Mouse (Mus musculus) neural tube, embryonic 11.5 days (tissue): Measurements from ENCODE around the gene Syndig1. TPM values are rescaled to one million over a fixed set of nuclear protein-coding genes. Genes with fewer than 3 reads are reported as not detected.

Experiments
- ATAC-seq: fragments of 200-750 bp; cut with Nextera tagmentation; 2 replicates; pipeline ENCODE4 v1.8.0; 2017; ENCODE audit warnings: moderate number of reproducible peaks, mild to moderate bottlenecking, moderate TSS enrichment, moderate library complexity; ENCODE audit not compliant: insufficient read depth, low FRiP score, low TSS enrichment
- DNase-seq: peaks from one replicate; pipeline ENCODE4 v3.0.0-alpha.2; 2015; ENCODE audit warnings: low spot score
- H3K27ac ChIP-seq: fragments of 300-500 bp; sonication (generic); 2 replicates; pipeline ENCODE4 v1.5.1; 2014; ENCODE audit warnings: low read depth, mild to moderate bottlenecking, low read length
- H3K27me3 ChIP-seq: fragments of 300-500 bp; sonication (generic); 2 replicates; pipeline ENCODE4 v1.6.1; 2014; ENCODE audit warnings: mild to moderate bottlenecking, low read length, mixed read lengths; ENCODE audit not compliant: control insufficient read depth, insufficient read depth
- H3K36me3 ChIP-seq: fragments of 300-500 bp; sonication (generic); 2 replicates; pipeline ENCODE4 v1.6.1; 2014; ENCODE audit warnings: mild to moderate bottlenecking, low read length, moderate library complexity, mixed read lengths; ENCODE audit not compliant: control insufficient read depth, insufficient read depth
- H3K4me1 ChIP-seq: fragments of 300-500 bp; sonication (generic); 2 replicates; pipeline ENCODE4 v1.6.1; 2014; ENCODE audit warnings: low read length, mixed read lengths; ENCODE audit not compliant: control insufficient read depth, insufficient read depth
- H3K4me2 ChIP-seq: fragments of 300-500 bp; sonication (generic); 2 replicates; pipeline ENCODE4 v1.6.1; 2014; ENCODE audit warnings: low read depth, mild to moderate bottlenecking, moderate library complexity
- H3K4me3 ChIP-seq: fragments of 300-500 bp; sonication (generic); 2 replicates; pipeline ENCODE4 v1.5.1; 2014; ENCODE audit warnings: low read depth, low read length
- H3K9ac ChIP-seq: fragments of 300-500 bp; sonication (generic); 2 replicates; pipeline ENCODE4 v1.6.1; 2014; ENCODE audit warnings: mild to moderate bottlenecking, low read length
- H3K9me3 ChIP-seq: fragments of 300-500 bp; sonication (generic); 2 replicates; pipeline ENCODE4 v1.6.1; 2016; ENCODE audit warnings: low read length; ENCODE audit not compliant: control insufficient read depth
- WGBS: fragments of 180-500 bp; shearing (Covaris S2); extraction: QIAGEN DNeasy Blood & Tissue Kit; methylation state at CpG from one replicate; pipeline ENCODE4 v1.1.7; 2014; 5-methylcytosine and 5-hydroxymethylcytosine counted together
- polyA plus RNA-seq: library from polyadenylated mRNA; unstranded; fragments of >200 nt; fragmentation: Nextera tagmentation; extraction: Ambion mirVana; gene quantifications from 2 replicates; pipeline ENCODE4 v1.2.1, GENCODE M21; 2014

Syndig1 gene
- polyA plus RNA-seq, 1 experiment from 2014 or later: 7.2 TPM

GRCm38 (mm10) chr2:149929986-149930385 is 101.0 kb downstream of the Syndig1 start:
- Histone ChIP-seq H3K4me1 (no peaks in the 10 kb centered on the region), H3K9me3 (no peaks in the 10 kb centered on the region), H3K4me3 (no peak overlapping the region), H3K9ac (no peak overlapping the region), H3K27ac (no peak overlapping the region), H3K4me2 (no peak overlapping the region), H3K27me3 (no peaks in the 10 kb centered on the region), H3K36me3 (no peaks in the 10 kb centered on the region)
- WGBS: 80% methylated on average over 5 of the region's 5 CpGs
- no peak for ATAC-seq
- no peak for DNase-seq

- no peak for ATAC-seq
- Histone ChIP-seq H3K9ac (no peak overlapping the region), H3K27me3 (no peaks in the 10 kb centered on the region), H3K4me1 (no peaks in the 10 kb centered on the region), H3K4me2 (no peak overlapping the region), H3K27ac (no peak overlapping the region), H3K36me3 (no peaks in the 10 kb centered on the region), H3K9me3 (no peaks in the 10 kb centered on the region), H3K4me3 (no peak overlapping the region)
- WGBS: 64% methylated on average over 2 of the region's 2 CpGs
- no peak for DNase-seq
Measured at GRCm38 (mm10) chr2:149931111-149931510, 102.1 kb downstream of the Syndig1 start.

GRCm38 (mm10) chr2:149932095-149932494 is 103.1 kb downstream of the Syndig1 start:
- Histone ChIP-seq H3K4me3 (no peak overlapping the region), H3K27ac (no peak overlapping the region), H3K9ac (no peak overlapping the region), H3K27me3 (no peaks in the 10 kb centered on the region), H3K36me3 (no peaks in the 10 kb centered on the region), H3K9me3 (no peaks in the 10 kb centered on the region), H3K4me1 (no peaks in the 10 kb centered on the region), H3K4me2 (no peak overlapping the region)
- DNase-seq (no peak), ATAC-seq (no peak)

GRCm38 (mm10) chr2:149933247-149933898 is 104.4 kb downstream of the Syndig1 start:
- no peak overlapping the region for H3K27ac ChIP-seq

GRCm38 (mm10) chr2:149934139-149934538 is 105.1 kb downstream of the Syndig1 start:
- no peaks in the 10 kb centered on the region for H3K36me3 ChIP-seq
- ATAC-seq (peak; percentile 11; the same call in 1 of the 2 replicates), DNase-seq (no peak)
- H3K9ac ChIP-seq: no peak overlapping the region
- H3K27me3 ChIP-seq: no peaks in the 10 kb centered on the region
- H3K9me3 ChIP-seq: no peaks in the 10 kb centered on the region
- no peak overlapping the region for H3K4me3 ChIP-seq
- 39% methylated on average over 4 of the region's 4 CpGs for WGBS
- H3K4me1 ChIP-seq: no peaks in the 10 kb centered on the region
- H3K27ac ChIP-seq: no peak overlapping the region
- H3K4me2 ChIP-seq: no peak overlapping the region

More at GRCm38 (mm10) chr2:149933247-149933898, 104.4 kb downstream of the Syndig1 start:
- H3K36me3 ChIP-seq: no peaks in the 10 kb centered on the region
- H3K4me2 ChIP-seq: no peak overlapping the region
- no peaks in the 10 kb centered on the region for H3K9me3 ChIP-seq
- H3K4me3 ChIP-seq: no peak overlapping the region
- no peak overlapping the region for H3K9ac ChIP-seq
- DNase-seq (no peak), ATAC-seq (no peak)
- no peaks in the 10 kb centered on the region for H3K4me1 ChIP-seq
- WGBS: 53% methylated on average over 2 of the region's 2 CpGs
- no peaks in the 10 kb centered on the region for H3K27me3 ChIP-seq

- 80% methylated on average over 4 of the region's 4 CpGs for WGBS
Measured at GRCm38 (mm10) chr2:149938829-149939228, 109.8 kb downstream of the Syndig1 start.

GRCm38 (mm10) chr2:149939586-149939985 is 110.6 kb downstream of the Syndig1 start:
- no peaks in the 10 kb centered on the region for H3K36me3 ChIP-seq
- WGBS: 35% methylated on average over 2 of the region's 2 CpGs
- H3K27me3 ChIP-seq: no peaks in the 10 kb centered on the region
- H3K9ac ChIP-seq: no peak overlapping the region
- no peak for DNase-seq
- H3K27ac ChIP-seq: no peak overlapping the region
- H3K9me3 ChIP-seq: no peaks in the 10 kb centered on the region
- no peak overlapping the region for H3K4me2 ChIP-seq
- no peak for ATAC-seq
- no peaks in the 10 kb centered on the region for H3K4me1 ChIP-seq
- no peak overlapping the region for H3K4me3 ChIP-seq

More at GRCm38 (mm10) chr2:149938829-149939228, 109.8 kb downstream of the Syndig1 start:
- Histone ChIP-seq H3K4me2 (no peak overlapping the region), H3K4me1 (no peaks in the 10 kb centered on the region), H3K36me3 (no peaks in the 10 kb centered on the region), H3K27me3 (no peaks in the 10 kb centered on the region), H3K9me3 (no peaks in the 10 kb centered on the region), H3K4me3 (no peak overlapping the region), H3K9ac (no peak overlapping the region), H3K27ac (no peak overlapping the region)
- no peak for ATAC-seq
- no peak for DNase-seq

- 93% methylated on average over 4 of the region's 4 CpGs for WGBS
- DNase-seq (no peak), ATAC-seq (no peak)
- H3K36me3 ChIP-seq: no peaks in the 10 kb centered on the region
- no peak overlapping the region for H3K9ac ChIP-seq
- no peaks in the 10 kb centered on the region for H3K9me3 ChIP-seq
- H3K4me1 ChIP-seq: no peaks in the 10 kb centered on the region
- no peaks in the 10 kb centered on the region for H3K27me3 ChIP-seq
- no peak overlapping the region for H3K4me2 ChIP-seq
- H3K27ac ChIP-seq: no peak overlapping the region
- H3K4me3 ChIP-seq: no peak overlapping the region
Measured at GRCm38 (mm10) chr2:149950641-149951040, 121.6 kb downstream of the Syndig1 start.

GRCm38 (mm10) chr2:149971014-149971413 is 142.0 kb downstream of the Syndig1 start:
- no peaks in the 10 kb centered on the region for H3K9me3 ChIP-seq
- 49% methylated on average over 4 of the region's 4 CpGs for WGBS
- no peak overlapping the region for H3K27ac ChIP-seq
- no peak overlapping the region for H3K9ac ChIP-seq
- H3K4me3 ChIP-seq: no peak overlapping the region
- ATAC-seq: peak; percentile 58; the same call in 1 of the 2 replicates
- no peaks in the 10 kb centered on the region for H3K27me3 ChIP-seq
- no peak for DNase-seq
- no peak overlapping the region for H3K4me2 ChIP-seq
- H3K36me3 ChIP-seq: no peaks in the 10 kb centered on the region
- peaks cover 3% of the 10 kb centered on the region; the same call in 1 of the 2 replicates for H3K4me1 ChIP-seq
